Mouse (Mus musculus): ENCODE measurements around the gene Map3k11. TPM values are rescaled to one million over a fixed set of nuclear protein-coding genes. Genes with fewer than 3 reads are reported as not detected.

The Map3k11 gene
- polyA plus RNA-seq (2012; ENCODE audit: low replicate concordance): 157 and 178 TPM in 2 replicates

GRCm38 (mm10) chr19:5688200-5689087, at the start of gene Map3k11, which contains the start of gene Pcnx3:
TSS of gene Map3k11 (plus strand) at chr19:5688742.
TSS of gene Pcnx3 (minus strand) at chr19:5688908.

GRCm38 (mm10) chr19:5662981-5663913, 25.3 kb upstream of the Map3k11 start, which contains the start of gene Sipa1:
TSS of gene Sipa1 (minus strand) at chr19:5663707.

GRCm38 (mm10) chr19:5704163-5704800, 15.7 kb downstream of the Map3k11 start, which contains the start of gene Kcnk7:
TSS of gene Kcnk7 (plus strand) at chr19:5704367.

GRCm38 (mm10) chr19:5725767-5726515, 37.4 kb downstream of the Map3k11 start, which contains the start of gene Ehbp1l1:
TSS of gene Ehbp1l1 (minus strand) at chr19:5726317.

GRCm38 (mm10) chr19:5729444-5729815, 40.9 kb downstream of the Map3k11 start, which contains the start of gene Fam89b:
TSS of gene Fam89b (minus strand) at chr19:5729653.

GRCm38 (mm10) chr19:5740320-5741317, 52.1 kb downstream of the Map3k11 start, which contains the start of gene Ltbp3:
TSS of gene Ltbp3 (plus strand) at chr19:5740904.

Other genes with a start within 250 kb of the Map3k11 start
- 22.9 and 39.9 TPM in 2 replicates for gene Fosl1, start 241.2 kb upstream of the Map3k11 start, polyA plus RNA-seq (2012; ENCODE audit: low replicate concordance)
- 11.4 and 13.8 TPM in 2 replicates for gene Ccdc85b, start 230.8 kb upstream of the Map3k11 start, polyA plus RNA-seq (2012; ENCODE audit: low replicate concordance)
- gene Fibp, start 228.1 kb upstream of the Map3k11 start, polyA plus RNA-seq (2012; ENCODE audit: low replicate concordance): 11.1 and 197 TPM in 2 replicates
- 0.34 and 1.2 TPM in 2 replicates for gene Ctsw, start 220.2 kb upstream of the Map3k11 start, polyA plus RNA-seq (2012; ENCODE audit: low replicate concordance)
- 0.91 and 1.5 TPM in 2 replicates for gene Efemp2, start 214.8 kb upstream of the Map3k11 start, polyA plus RNA-seq (2012; ENCODE audit: low replicate concordance)
- 58.4 and 60.0 TPM in 2 replicates for gene Mus81, start 200.3 kb upstream of the Map3k11 start, polyA plus RNA-seq (2012; ENCODE audit: low replicate concordance)
- 2,530 and 3,476 TPM in 2 replicates for gene Cfl1, start 198.3 kb upstream of the Map3k11 start, polyA plus RNA-seq (2012; ENCODE audit: low replicate concordance)
- 0.35 and 0.47 TPM in 2 replicates for gene 1700020D05Rik, start 185.0 kb upstream of the Map3k11 start, polyA plus RNA-seq (2012; ENCODE audit: low replicate concordance)
- 4.1 and 8.2 TPM in 2 replicates for gene Snx32, start 178.2 kb upstream of the Map3k11 start, polyA plus RNA-seq (2012; ENCODE audit: low replicate concordance)
- not detected in 2 replicates for gene Ovol1, start 128.1 kb upstream of the Map3k11 start, polyA plus RNA-seq (2012; ENCODE audit: low replicate concordance)
- 16.9 and 32.7 TPM in 2 replicates for gene Ap5b1, start 120.7 kb upstream of the Map3k11 start, polyA plus RNA-seq (2012; ENCODE audit: low replicate concordance)
- 248 and 435 TPM in 2 replicates for gene Rnaseh2c, start 86.9 kb upstream of the Map3k11 start, polyA plus RNA-seq (2012; ENCODE audit: low replicate concordance)
- gene Kat5, start 78.5 kb upstream of the Map3k11 start, polyA plus RNA-seq (2012; ENCODE audit: low replicate concordance): 46.4 and 73.1 TPM in 2 replicates
- 61.2 and 268 TPM in 2 replicates for gene Rela, start 51.3 kb upstream of the Map3k11 start, polyA plus RNA-seq (2012; ENCODE audit: low replicate concordance)
- gene Sipa1, start 25.0 kb upstream of the Map3k11 start, polyA plus RNA-seq (2012; ENCODE audit: low replicate concordance): 361 and 570 TPM in 2 replicates
- 468 and 751 TPM in 2 replicates for gene Pcnx3, start 166 bp downstream of the Map3k11 start, polyA plus RNA-seq (2012; ENCODE audit: low replicate concordance)
- 1.1 and 3.7 TPM in 2 replicates for gene Kcnk7, start 15.6 kb downstream of the Map3k11 start, polyA plus RNA-seq (2012; ENCODE audit: low replicate concordance)
- gene Ehbp1l1, start 37.6 kb downstream of the Map3k11 start, polyA plus RNA-seq (2012; ENCODE audit: low replicate concordance): 268 and 413 TPM in 2 replicates
- 41.3 and 119 TPM in 2 replicates for gene Fam89b, start 40.9 kb downstream of the Map3k11 start, polyA plus RNA-seq (2012; ENCODE audit: low replicate concordance)
- gene Ltbp3, start 52.2 kb downstream of the Map3k11 start, polyA plus RNA-seq (2012; ENCODE audit: low replicate concordance): 2.3 and 4.5 TPM in 2 replicates
- 56.3 and 57.0 TPM in 2 replicates for gene Scyl1, start 82.7 kb downstream of the Map3k11 start, polyA plus RNA-seq (2012; ENCODE audit: low replicate concordance)
- 18.0 and 18.2 TPM in 2 replicates for gene Frmd8, start 186.5 kb downstream of the Map3k11 start, polyA plus RNA-seq (2012; ENCODE audit: low replicate concordance)
- 0.65 and 5.0 TPM in 2 replicates for gene Slc25a45, start 189.1 kb downstream of the Map3k11 start, polyA plus RNA-seq (2012; ENCODE audit: low replicate concordance)
- gene Tigd3, start 205.4 kb downstream of the Map3k11 start, polyA plus RNA-seq (2012; ENCODE audit: low replicate concordance): 1.4 and 2.3 TPM in 2 replicates
- 15.3 and 54.9 TPM in 2 replicates for gene Dpf2, start 224.3 kb downstream of the Map3k11 start, polyA plus RNA-seq (2012; ENCODE audit: low replicate concordance)
- gene Cdc42ep2, start 236.1 kb downstream of the Map3k11 start, polyA plus RNA-seq (2012; ENCODE audit: low replicate concordance): 1.8 and 1.9 TPM in 2 replicates